Mouse (Mus musculus): ENCODE data around the gene Serpinb9b. TPM values are rescaled to one million over a fixed set of nuclear protein-coding genes. Genes with fewer than 3 reads are reported as not detected.

Gene Serpinb9b
- polyA plus RNA-seq, 1 experiment, result not detected

DNA sequence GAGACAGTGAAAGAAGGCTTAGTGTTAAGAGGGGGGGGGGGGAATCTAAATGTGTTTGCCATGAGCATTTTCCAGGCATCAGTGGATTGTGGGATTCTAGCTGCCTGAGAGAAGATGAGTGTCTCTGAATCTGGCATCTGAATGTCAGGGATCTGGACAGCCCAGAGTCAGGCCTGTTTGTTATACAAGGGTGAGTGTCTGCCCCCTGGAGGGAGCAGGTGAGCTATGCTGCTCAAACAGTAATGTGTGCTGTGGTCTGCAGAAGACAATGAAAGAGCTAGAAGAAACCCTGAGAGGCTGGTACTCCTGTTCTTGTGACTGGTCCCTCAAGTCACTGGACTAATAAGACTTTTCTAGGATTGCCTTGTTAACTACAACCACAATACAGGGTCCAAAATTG, 46.8 kb downstream of the Serpinb9b start:
- no peak for TF ChIP-seq GATA1 (IDR thresholded peaks at IDR 0.05; ENCODE audit: low read length)
- TF ChIP-seq TAL1 (IDR thresholded peaks at IDR 0.05; ENCODE audit: low read length), result no peak
- Histone ChIP-seq H3K4me1 (ENCODE audit: control insufficient read depth) (no peaks in the 10 kb centered on the region), H3K4me3 (replicated peaks) (no peak overlapping the region), H3K9me3 (ENCODE audit: control insufficient read depth, low read length) (no peaks in the 10 kb centered on the region), H3K36me3 (ENCODE audit: control insufficient read depth) (no peaks in the 10 kb centered on the region), H3K27me3 (ENCODE audit: control insufficient read depth) (no peaks in the 10 kb centered on the region)

DNA sequence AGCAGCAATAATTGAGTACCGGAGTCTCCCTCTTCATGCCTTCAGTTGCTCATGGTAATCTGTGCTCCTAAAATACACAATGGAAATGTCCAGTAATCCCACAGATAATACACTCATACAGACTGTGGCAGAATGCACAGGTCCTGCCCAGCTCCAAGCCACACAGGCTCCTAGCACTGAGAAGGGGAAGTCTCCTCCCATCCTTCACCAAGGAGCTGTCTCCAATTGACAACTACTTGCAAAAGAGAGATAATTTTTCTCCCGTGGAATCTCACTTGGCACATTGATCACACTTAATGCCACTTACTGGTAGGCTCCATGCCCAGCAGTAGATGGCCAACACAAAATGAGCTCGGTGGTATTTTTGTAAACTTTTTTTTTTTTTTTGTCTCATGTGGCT, 49.0 kb downstream of the Serpinb9b start:
- H3K36me3 ChIP-seq (ENCODE audit: control insufficient read depth), result no peaks in the 10 kb centered on the region
- no peak overlapping the region for H3K4me3 ChIP-seq (replicated peaks)
- no peaks in the 10 kb centered on the region for H3K27me3 ChIP-seq (ENCODE audit: control insufficient read depth)
- no peak for TF ChIP-seq TAL1 (IDR thresholded peaks at IDR 0.05; ENCODE audit: low read length)
- no peak for TF ChIP-seq GATA1 (IDR thresholded peaks at IDR 0.05; ENCODE audit: low read length)
- H3K4me1 ChIP-seq (ENCODE audit: control insufficient read depth), result no peaks in the 10 kb centered on the region
- H3K9me3 ChIP-seq (ENCODE audit: control insufficient read depth, low read length), result no peaks in the 10 kb centered on the region

GRCm38 (mm10) chr13:33077026-33077685, 49.9 kb downstream of the Serpinb9b start:
- H3K9me3 ChIP-seq (ENCODE audit: control insufficient read depth, low read length), result no peaks in the 10 kb centered on the region
- H3K4me3 ChIP-seq (replicated peaks), result no peak overlapping the region
- H3K4me1 ChIP-seq (ENCODE audit: control insufficient read depth), result no peaks in the 10 kb centered on the region
- no peak for TF ChIP-seq TAL1 (IDR thresholded peaks at IDR 0.05; ENCODE audit: low read length)
- TF ChIP-seq GATA1 (IDR thresholded peaks at IDR 0.05; ENCODE audit: low read length), result no peak
- H3K27me3 ChIP-seq (ENCODE audit: control insufficient read depth), result no peaks in the 10 kb centered on the region
- H3K36me3 ChIP-seq (ENCODE audit: control insufficient read depth), result no peaks in the 10 kb centered on the region

- Histone ChIP-seq H3K9me3 (ENCODE audit: control insufficient read depth, low read length) (no peaks in the 10 kb centered on the region), H3K27me3 (ENCODE audit: control insufficient read depth) (no peaks in the 10 kb centered on the region), H3K36me3 (ENCODE audit: control insufficient read depth) (no peaks in the 10 kb centered on the region), H3K4me3 (replicated peaks) (no peak within 1 kb of the TSS), H3K4me1 (ENCODE audit: control insufficient read depth) (no peaks in the 10 kb centered on the region)
- no peak for TF ChIP-seq GATA1 (IDR thresholded peaks at IDR 0.05; ENCODE audit: low read length)
- TF ChIP-seq TAL1 (IDR thresholded peaks at IDR 0.05; ENCODE audit: low read length), result no peak
Measured at GRCm38 (mm10) chr13:33078056-33078705, 51.0 kb downstream of the Serpinb9b start, which contains the start of gene Serpinb1b. Gene Serpinb1b (plus strand): TSS chr13:33078575.

DNA sequence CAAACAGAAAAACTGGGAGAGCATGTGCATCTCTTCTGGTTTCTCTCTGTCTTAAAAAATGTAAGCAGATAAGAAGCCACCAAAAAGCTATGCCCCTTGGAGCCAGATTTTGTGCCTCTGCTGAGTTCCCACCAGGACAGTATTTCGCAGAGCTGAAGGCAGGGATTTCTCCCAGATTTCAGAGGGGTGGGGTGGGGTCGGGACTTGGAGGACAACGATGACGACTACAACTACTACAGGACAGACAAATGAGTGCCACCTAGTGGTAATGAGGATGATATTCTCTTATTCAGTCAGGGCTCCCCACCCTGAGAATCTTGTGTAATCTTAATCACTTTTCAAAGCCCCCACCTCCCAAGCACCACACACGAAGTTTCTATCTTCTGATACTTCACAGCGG, 52.2 kb downstream of the Serpinb9b start:
- Histone ChIP-seq H3K4me3 (replicated peaks) (no peak overlapping the region), H3K27me3 (ENCODE audit: control insufficient read depth) (no peaks in the 10 kb centered on the region), H3K9me3 (ENCODE audit: control insufficient read depth, low read length) (no peaks in the 10 kb centered on the region), H3K4me1 (ENCODE audit: control insufficient read depth) (no peaks in the 10 kb centered on the region), H3K36me3 (ENCODE audit: control insufficient read depth) (no peaks in the 10 kb centered on the region)
- TF ChIP-seq TAL1 (IDR thresholded peaks at IDR 0.05; ENCODE audit: low read length) (no peak), GATA1 (IDR thresholded peaks at IDR 0.05; ENCODE audit: low read length) (no peak)

DNA sequence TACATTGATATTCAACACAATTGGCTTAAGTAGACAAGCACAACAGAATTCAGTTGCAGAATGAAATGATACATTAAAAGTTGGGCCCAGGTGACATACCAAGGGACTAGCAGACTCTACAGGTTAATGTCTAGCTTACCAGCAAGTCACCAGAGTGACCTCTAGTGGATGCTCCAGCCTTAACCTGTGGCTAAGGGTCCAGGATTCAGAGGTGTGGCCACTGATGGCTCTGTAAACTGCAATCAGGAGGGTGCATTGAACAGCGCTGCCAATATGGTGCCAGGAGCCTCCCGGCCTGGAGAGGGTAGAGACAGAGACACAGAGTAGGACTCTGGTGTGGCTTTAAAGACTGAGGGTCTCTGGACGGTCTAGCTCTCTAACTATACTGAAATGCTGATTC, 53.1 kb downstream of the Serpinb9b start:
- Histone ChIP-seq H3K36me3 (ENCODE audit: control insufficient read depth) (no peaks in the 10 kb centered on the region), H3K9me3 (ENCODE audit: control insufficient read depth, low read length) (no peaks in the 10 kb centered on the region), H3K4me3 (replicated peaks) (no peak overlapping the region), H3K4me1 (ENCODE audit: control insufficient read depth) (no peaks in the 10 kb centered on the region), H3K27me3 (ENCODE audit: control insufficient read depth) (no peaks in the 10 kb centered on the region)
- TF ChIP-seq TAL1 (IDR thresholded peaks at IDR 0.05; ENCODE audit: low read length) (no peak), GATA1 (IDR thresholded peaks at IDR 0.05; ENCODE audit: low read length) (no peak)

DNA sequence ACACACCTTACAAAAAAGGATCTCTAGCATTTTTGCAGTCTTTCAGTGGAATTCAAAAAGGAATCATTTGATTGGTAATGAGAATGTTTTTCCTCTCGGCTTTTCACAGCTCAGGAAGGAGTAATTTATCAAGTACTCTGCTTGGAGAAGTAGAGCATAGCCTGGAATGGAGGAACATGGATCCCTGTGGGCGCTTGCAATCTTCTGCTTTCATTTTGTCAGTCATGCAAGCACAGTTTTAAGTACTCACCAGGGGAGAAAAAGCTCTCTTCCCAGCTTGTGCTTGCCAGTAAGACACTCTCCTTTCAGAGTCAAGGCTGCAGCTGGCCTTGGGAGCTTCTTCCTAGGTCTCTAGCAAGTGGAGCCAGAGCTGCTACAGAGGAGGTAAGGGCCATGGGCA, 56.6 kb downstream of the Serpinb9b start:
- Histone ChIP-seq H3K27me3 (ENCODE audit: control insufficient read depth) (no peaks in the 10 kb centered on the region; the same call in 1 of the 2 replicates), H3K36me3 (ENCODE audit: control insufficient read depth) (no peaks in the 10 kb centered on the region), H3K4me3 (replicated peaks) (no peak overlapping the region), H3K9me3 (ENCODE audit: control insufficient read depth, low read length) (peaks cover 9% of the 10 kb centered on the region), H3K4me1 (ENCODE audit: control insufficient read depth) (no peaks in the 10 kb centered on the region)
- TF ChIP-seq TAL1 (IDR thresholded peaks at IDR 0.05; ENCODE audit: low read length), result no peak
- TF ChIP-seq GATA1 (IDR thresholded peaks at IDR 0.05; ENCODE audit: low read length), result no peak

- H3K9me3 ChIP-seq (ENCODE audit: control insufficient read depth, low read length), result peaks cover 12% of the 10 kb centered on the region
- H3K27me3 ChIP-seq (ENCODE audit: control insufficient read depth), result no peaks in the 10 kb centered on the region; the same call in 1 of the 2 replicates
- no peaks in the 10 kb centered on the region for H3K36me3 ChIP-seq (ENCODE audit: control insufficient read depth)
- TF ChIP-seq TAL1 (IDR thresholded peaks at IDR 0.05; ENCODE audit: low read length) (no peak), GATA1 (IDR thresholded peaks at IDR 0.05; ENCODE audit: low read length) (no peak)
- no peak overlapping the region for H3K4me3 ChIP-seq (replicated peaks)
- no peaks in the 10 kb centered on the region for H3K4me1 ChIP-seq (ENCODE audit: control insufficient read depth)
Measured at GRCm38 (mm10) chr13:33084975-33085694, 57.9 kb downstream of the Serpinb9b start.

All from erythroblast, embryonic 14.5 days (primary cell).